Mouse (Mus musculus): Measurements from ENCODE around the gene Nfkbiz.

The Nfkbiz gene

GRCm38 (mm10) chr16:55832040-55832439, 6.7 kb downstream of the Nfkbiz start:
- no peak for DNase-seq

GRCm38 (mm10) chr16:55831451-55831850, 7.2 kb downstream of the Nfkbiz start:
- DNase-seq, result no peak

- DNase-seq, result peak in 1 of 2 experiments; percentile 24
Observed at GRCm38 (mm10) chr16:55823398-55824155, 15.1 kb downstream of the Nfkbiz start.

- no peak for DNase-seq
Observed at GRCm38 (mm10) chr16:55822741-55823397, 15.8 kb downstream of the Nfkbiz start.

GRCm38 (mm10) chr16:55821997-55822740, 16.5 kb downstream of the Nfkbiz start:
- DNase-seq, result peak; percentile 92 to 96

GRCm38 (mm10) chr16:55821571-55821981, 17.1 kb downstream of the Nfkbiz start:
- peak; percentile 41 to 68 for DNase-seq

GRCm38 (mm10) chr16:55820916-55821570, 17.7 kb downstream of the Nfkbiz start:
- peak in 1 of 2 experiments; percentile 14 for DNase-seq

- DNase-seq, result peak; percentile 29 to 34
Observed at GRCm38 (mm10) chr16:55820161-55820915, 18.4 kb downstream of the Nfkbiz start.

GRCm38 (mm10) chr16:55819186-55819861, 19.4 kb downstream of the Nfkbiz start:
- DNase-seq, result peak; percentile 72 to 80

- DNase-seq, result no peak
Observed at GRCm38 (mm10) chr16:55817717-55818515, 20.8 kb downstream of the Nfkbiz start.

- peak in 1 of 2 experiments; percentile 28 for DNase-seq
Observed at GRCm38 (mm10) chr16:55816202-55816941, 22.3 kb downstream of the Nfkbiz start.

GRCm38 (mm10) chr16:55815466-55815865, 23.2 kb downstream of the Nfkbiz start:
- peak in 1 of 2 experiments; percentile 26 for DNase-seq

GRCm38 (mm10) chr16:55814686-55815085, 24.0 kb downstream of the Nfkbiz start:
- DNase-seq, result no peak

- no peak for DNase-seq
Observed at GRCm38 (mm10) chr16:55813916-55814315, 24.8 kb downstream of the Nfkbiz start.

GRCm38 (mm10) chr16:55811792-55812191, 26.9 kb downstream of the Nfkbiz start:
- DNase-seq, result no peak

GRCm38 (mm10) chr16:55809779-55810514, 28.8 kb downstream of the Nfkbiz start:
- no peak for DNase-seq

GRCm38 (mm10) chr16:55809345-55809744, 29.4 kb downstream of the Nfkbiz start:
- DNase-seq, result no peak

- DNase-seq, result no peak
Observed at GRCm38 (mm10) chr16:55807505-55807932, 31.2 kb downstream of the Nfkbiz start.

GRCm38 (mm10) chr16:55804799-55805198, 33.9 kb downstream of the Nfkbiz start:
- DNase-seq, result no peak
